Mouse (Mus musculus): ENCODE results near the gene Trpv2.

Gene Trpv2

DNA sequence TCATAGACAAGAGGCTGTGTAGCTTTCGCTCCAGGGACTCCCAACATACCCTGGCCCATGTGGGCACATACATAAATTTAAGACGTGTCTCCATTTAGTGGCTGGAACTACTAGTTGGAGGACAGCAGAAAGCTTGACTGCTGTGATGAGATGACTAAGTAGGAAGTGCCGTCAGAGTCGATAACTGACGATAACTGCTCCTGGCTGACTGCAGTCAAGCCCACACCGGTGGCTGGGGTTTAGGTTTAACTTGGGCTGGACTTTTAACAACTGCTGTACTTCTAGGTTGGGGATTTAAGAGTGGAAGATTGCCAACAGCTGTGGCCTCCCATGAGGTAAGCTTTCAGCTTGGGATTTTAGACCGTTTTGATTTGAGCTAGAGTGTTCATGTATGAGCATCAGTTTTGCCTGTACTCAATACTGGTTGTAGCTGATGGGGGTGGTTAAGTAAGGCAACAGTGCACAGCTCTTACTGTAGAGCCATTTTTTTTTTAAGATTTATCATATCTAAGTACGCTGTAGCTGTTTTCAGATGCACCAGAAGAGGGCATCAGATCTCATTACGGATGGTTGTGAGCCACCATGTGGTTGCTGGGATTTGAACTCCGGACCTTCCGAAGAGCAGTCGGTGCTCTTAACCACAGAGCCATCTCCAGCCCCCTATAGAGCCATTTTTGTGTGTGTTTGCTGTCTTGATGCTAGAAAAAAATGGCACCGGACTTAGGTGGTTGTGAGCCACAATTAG, 29.2 kb downstream of the Trpv2 start:
- DNase-seq (ENCODE audit: low spot score in 2 of 2): no peak

- DNase-seq (ENCODE audit: low spot score in 2 of 2): no peak
Measured at GRCm38 (mm10) chr11:62604123-62604706, 29.9 kb downstream of the Trpv2 start.

DNA sequence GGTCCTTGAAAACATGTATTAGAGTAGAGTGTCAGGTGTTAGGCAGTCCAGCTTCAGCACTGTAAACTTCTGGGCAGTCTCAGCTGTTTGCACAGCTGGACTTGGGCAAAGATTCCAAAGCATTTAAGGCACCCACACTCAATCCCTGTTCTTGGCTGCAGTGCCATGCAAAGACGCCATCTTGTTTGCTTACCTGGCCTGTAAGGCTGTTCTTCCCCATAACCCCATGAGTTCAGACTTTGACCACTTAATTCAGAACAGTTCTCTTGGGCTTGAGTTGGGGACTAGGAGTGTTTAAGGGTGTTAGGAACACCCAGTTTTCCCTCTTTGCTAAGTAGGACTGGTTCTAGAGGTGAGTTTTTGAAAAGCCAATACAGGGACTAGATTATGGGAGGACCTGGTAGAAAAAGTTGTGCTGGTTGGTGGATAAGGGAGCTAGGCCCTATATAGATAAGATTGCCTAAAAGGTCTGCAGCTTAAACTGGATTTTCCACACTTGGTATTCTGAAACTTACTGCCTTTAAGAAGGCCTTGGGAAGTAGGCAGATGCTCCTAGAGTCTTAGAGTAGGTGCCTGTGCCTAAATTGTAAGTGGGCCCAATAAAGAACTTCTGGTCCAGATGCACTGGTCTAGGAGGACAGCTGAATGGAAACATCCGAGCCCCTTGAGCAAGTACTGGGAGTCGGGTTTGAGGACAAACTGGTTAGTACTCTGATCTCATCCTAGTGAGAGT, 30.8 kb downstream of the Trpv2 start:
- DNase-seq (ENCODE audit: low spot score in 2 of 2): no peak

- no peak for DNase-seq (ENCODE audit: low spot score in 2 of 2)
Measured at GRCm38 (mm10) chr11:62605619-62606298, 31.5 kb downstream of the Trpv2 start.

DNA sequence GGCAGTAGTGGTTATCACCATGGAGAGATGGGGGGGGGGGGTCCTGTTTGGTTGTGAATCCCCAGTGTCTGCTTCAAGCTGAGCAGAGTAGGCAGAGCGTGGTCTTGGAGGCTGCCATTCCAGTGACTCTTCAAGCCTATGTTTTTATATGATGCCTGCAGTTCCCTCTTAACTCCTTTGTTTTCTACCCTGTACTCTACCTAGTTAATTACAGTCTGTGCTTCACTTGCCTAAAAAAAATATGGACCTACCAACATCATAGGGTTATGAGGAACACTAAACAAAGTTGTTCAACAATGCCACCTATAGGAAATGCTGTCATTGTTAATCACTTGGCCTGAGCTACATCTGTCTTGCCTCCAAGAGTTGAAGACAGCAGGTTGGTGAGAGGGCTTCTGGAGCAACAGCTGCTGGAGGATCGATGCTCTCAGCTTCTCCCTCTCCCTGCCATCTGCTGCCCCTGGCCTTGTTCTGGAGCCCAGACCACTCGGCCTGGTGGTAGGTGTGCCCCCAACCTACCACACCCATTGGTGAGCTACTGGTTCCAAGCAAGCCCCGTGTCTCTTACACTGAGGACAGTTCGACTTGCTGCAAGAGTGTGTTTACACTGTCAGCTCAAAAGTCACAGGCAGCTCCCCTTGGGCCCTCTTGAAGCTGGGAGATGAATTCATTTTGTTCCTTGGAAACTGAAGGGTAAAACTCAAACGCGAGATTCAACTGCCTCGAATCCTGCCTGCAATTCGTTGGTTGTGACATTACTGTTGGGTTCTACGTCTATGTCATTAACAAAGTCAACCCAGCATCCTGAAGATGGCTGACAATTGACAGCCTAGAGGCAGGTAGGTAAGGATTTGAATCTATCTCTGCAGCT, 32.2 kb downstream of the Trpv2 start:
- DNase-seq (ENCODE audit: low spot score in 2 of 2): no peak

DNA sequence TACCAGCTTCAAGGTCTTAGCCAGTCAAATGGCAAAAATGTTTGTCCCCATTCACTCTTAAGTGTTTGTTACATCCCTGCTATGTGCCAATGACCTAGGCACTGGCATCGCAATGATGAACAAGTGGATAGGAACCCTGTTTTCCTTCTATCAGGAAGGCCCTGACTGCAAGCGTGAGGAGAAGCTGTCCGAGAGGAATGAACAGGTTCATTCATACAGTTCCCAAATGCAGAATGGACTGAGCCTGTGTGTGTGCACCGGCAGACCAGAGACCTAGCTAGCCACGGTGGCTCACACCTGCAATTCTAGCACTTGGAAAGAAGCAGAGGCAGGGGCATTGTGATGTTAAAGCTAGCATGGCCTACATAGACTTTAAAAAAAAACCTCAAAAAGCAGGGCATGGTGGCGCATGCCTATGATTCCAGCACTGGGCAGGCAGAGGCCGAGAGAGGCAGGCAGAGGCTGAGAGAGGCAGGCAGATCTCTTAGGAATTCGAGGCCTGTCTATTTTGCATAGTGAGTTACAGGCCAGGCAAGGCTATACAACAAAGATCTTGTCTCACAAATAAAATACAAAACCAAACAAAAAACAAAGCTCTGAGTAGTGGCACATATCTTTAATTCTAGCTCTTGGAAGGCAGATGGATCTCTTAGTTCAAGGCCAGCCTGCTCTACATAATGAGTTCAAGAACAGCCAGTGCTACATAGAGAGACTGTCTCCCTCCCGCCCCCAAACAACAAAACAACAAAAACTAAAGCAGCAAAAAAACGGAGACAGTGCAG, 33.1 kb downstream of the Trpv2 start:
- DNase-seq (ENCODE audit: low spot score in 2 of 2): no peak

DNA sequence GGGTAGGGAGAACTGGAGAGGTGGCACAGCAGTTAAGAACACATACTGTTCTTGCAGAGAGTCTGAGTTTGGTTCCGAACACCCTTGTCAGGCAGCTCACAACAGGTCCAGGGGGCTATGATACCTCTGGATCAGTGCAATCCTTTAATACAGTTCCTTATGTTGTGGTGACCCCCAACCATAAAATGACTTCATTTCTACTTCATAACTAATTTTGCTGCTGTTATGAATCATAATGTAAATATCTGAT, 33.6 kb downstream of the Trpv2 start:
- no peak for DNase-seq (ENCODE audit: low spot score in 2 of 2)

DNA sequence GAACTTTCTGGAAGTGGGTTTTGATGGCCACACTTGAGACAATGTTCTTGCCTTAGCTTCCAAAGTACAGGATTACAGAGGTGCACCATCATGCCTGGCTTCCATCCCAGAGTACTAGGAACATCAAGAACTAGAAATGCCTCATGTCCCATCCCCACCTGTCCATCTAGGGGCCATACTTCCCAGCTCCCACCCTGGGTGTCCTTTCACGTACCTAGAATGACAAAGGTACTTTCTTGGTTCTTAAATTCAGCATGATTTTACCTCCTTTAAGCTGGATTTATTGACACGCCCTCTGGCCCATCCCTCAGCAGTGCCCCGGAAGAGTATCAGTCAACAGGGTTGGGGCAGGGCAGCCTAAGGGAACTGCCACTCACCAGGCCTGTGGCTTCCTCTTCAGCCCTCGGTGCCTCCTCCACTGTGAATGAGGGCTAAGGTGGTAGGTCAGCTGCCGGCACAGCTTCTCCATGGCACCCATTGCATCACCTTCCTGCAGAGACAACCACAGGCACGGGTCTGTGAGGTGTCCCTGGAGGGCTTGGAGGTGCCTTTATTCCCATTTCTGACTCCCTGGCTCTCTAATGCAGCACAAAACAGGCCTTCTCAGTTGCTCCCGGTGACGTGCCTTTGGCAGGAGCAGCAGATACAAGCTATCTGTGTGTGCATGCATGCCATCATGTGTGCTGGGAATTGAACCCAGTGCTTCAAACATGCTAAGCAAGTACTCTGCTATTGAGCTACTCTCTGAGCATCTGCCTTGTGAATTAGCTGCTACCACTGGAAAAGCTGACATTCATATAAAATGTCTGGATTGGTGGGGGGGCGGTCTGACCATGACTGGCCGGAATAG, 34.8 kb downstream of the Trpv2 start:
- no peak for DNase-seq (ENCODE audit: low spot score in 2 of 2)

DNA sequence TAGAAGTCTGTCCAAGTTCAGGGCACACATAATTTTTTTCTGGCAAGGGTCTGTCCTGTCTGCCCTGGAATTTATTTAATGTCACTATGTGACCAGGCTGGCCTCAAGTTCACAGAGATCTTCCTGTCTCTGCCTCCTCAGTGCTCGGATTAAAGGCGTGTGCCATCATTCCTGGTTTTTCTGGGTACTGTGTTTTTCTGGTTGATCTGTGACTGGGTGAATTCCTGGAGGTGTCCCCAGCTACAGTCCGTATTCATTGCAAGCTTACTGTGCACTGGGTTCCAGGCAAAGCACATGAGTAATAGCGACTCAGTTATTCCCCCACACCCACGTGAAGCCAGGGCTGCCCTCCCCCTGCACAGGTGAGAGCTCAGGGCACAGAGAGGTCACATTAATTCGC, 36.0 kb downstream of the Trpv2 start:
- no peak for DNase-seq (ENCODE audit: low spot score in 2 of 2)

DNA sequence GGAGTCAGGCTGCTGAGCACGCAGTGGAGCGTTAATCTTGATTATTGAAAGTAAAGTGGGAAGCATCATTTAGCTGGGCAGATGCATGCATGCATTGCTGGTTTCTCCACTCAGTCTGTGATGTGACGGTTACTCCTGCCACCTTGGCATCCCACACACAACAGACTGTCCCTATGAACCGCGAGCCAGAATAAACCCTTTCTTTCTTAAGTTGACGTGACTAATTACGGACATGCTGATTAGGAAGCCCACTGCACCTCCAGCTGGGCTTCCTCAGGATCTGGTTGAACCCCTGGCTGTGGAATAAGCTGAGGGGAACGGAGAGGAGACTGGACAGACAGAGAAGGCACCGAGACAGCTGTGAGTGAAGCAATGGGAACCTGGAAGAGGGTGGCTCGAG, 38.3 kb downstream of the Trpv2 start:
- no peak for DNase-seq (ENCODE audit: low spot score in 2 of 2)

GRCm38 (mm10) chr11:62613657-62614365, 39.5 kb downstream of the Trpv2 start:
- DNase-seq (ENCODE audit: low spot score in 2 of 2): peak; percentile 69 to 85

- no peak for DNase-seq (ENCODE audit: low spot score in 2 of 2)
Measured at GRCm38 (mm10) chr11:62614876-62615410, 40.7 kb downstream of the Trpv2 start.

DNA sequence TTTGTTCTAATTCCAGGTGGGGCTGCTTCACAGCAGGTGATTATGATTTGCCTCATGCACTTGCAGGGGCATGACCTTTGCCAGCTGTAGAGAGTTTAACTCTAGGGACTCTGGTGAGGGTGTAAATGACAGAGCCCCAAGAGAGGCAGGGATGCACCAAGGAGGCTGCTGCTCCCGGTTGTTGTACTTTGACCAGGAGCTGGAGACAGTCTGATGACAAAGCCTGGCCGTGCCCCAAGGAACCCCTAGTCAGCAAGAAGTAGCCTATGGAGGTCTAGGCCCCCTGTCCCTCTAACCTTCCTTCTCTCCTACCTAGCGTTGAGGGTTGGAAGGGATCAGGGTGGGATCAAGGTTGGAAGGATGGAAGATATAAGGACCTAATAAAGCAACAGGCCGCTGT, 41.2 kb downstream of the Trpv2 start:
- no peak for DNase-seq (ENCODE audit: low spot score in 2 of 2)

DNA sequence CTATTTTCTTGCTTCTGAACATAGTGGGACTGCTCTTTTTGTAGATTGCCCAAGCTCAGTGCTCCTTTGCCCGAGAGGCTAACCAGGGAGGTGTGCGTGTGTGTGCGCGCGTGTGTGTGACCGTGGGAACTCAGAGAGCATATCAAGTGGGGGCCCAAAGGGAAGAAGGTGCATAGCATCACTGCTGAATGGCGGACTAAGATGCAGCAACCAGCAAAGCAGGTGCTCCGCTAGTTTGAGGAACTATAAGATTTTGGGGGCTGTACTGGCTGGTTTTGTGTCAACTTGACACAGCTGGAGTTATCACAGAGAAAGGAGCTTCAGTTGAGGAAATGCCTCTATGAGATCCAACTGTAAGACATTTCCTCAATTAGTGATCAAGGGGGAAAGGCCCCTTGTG, 46.8 kb downstream of the Trpv2 start:
- DNase-seq (ENCODE audit: low spot score in 2 of 2): no peak

GRCm38 (mm10) chr11:62621586-62622283, 47.4 kb downstream of the Trpv2 start:
- no peak for DNase-seq (ENCODE audit: low spot score in 2 of 2)

- no peak for DNase-seq (ENCODE audit: low spot score in 2 of 2)
Measured at GRCm38 (mm10) chr11:62622850-62623249, 48.6 kb downstream of the Trpv2 start.

- DNase-seq (ENCODE audit: low spot score in 2 of 2): no peak
Measured at GRCm38 (mm10) chr11:62624341-62625291, 50.3 kb downstream of the Trpv2 start.
